Mouse (Mus musculus) embryonic facial prominence, embryonic 10.5 days (tissue): Measurements from ENCODE around the gene Mllt10. TPM values are rescaled to one million over a fixed set of nuclear protein-coding genes. Genes with fewer than 3 reads are reported as not detected.

ENCODE experiments used
- DNase-seq: peaks from one replicate; pipeline ENCODE4 v3.0.0-alpha.2; 2017; ENCODE audit warnings: low spot score
- H3K27ac ChIP-seq: fragments of 300-500 bp; sonication (generic); replicated peaks from 2 replicates; pipeline ENCODE4 v1.5.1; 2016; ENCODE audit warnings: mild to moderate bottlenecking
- H3K27me3 ChIP-seq: fragments of 300-500 bp; sonication (generic); replicated peaks from 2 replicates; pipeline ENCODE4 v1.6.1; 2016; ENCODE audit warnings: low read depth, mild to moderate bottlenecking; ENCODE audit not compliant: poor library complexity, severe bottlenecking
- H3K36me3 ChIP-seq: fragments of 300-500 bp; sonication (generic); replicated peaks from 2 replicates; pipeline ENCODE4 v1.6.1; 2016; ENCODE audit warnings: mild to moderate bottlenecking, moderate library complexity
- H3K4me1 ChIP-seq: fragments of 300-500 bp; sonication (generic); 2 replicates; pipeline ENCODE4 v1.6.1; 2016
- H3K4me3 ChIP-seq: fragments of 300-500 bp; sonication (generic); 2 replicates; pipeline ENCODE4 v1.5.1; 2016; ENCODE audit warnings: mild to moderate bottlenecking, moderate library complexity
- H3K9me3 ChIP-seq: fragments of 300-500 bp; sonication (generic); 2 replicates; pipeline ENCODE4 v1.6.1; 2016; ENCODE audit warnings: mild to moderate bottlenecking
- WGBS: fragments of 180-500 bp; shearing (Covaris S2); methylation state at CpG from one replicate; pipeline ENCODE4 v1.1.7; 2016; 5-methylcytosine and 5-hydroxymethylcytosine counted together
- polyA plus RNA-seq: library from polyadenylated mRNA; unstranded; fragments of >200 nt; fragmentation: Nextera tagmentation; extraction: Ambion mirVana; gene quantifications from 2 replicates; pipeline ENCODE4 v1.2.1, GENCODE M21; 2016

Gene Mllt10
- polyA plus RNA-seq, 1 experiment from 2014 or later, result 65.5 TPM

DNA sequence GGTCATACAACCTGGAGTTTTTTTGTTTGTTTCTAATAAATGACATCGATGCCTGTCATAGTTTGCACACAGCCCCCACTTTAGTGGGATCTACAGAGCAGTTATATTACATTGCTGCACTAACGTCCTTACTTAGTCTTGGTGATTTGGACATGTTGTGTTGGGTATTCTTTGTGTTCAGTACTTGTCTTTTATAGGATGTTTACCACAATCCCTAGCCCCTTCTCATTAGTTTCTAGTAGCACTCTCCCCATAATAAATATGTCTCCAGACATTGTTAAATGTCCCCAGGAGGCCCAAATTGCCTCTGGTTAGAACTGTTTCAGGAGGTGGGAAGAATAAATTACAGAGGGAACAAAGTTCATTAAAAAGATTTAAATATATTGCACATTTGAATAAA, 110.5 kb downstream of the Mllt10 start:
- Histone ChIP-seq H3K36me3 (peaks cover 48% of the 10 kb centered on the region), H3K27ac (no peak overlapping the region), H3K27me3 (no peaks in the 10 kb centered on the region), H3K9me3 (no peaks in the 10 kb centered on the region), H3K4me1 (no peaks in the 10 kb centered on the region), H3K4me3 (no peak overlapping the region)
- no peak for DNase-seq
- WGBS, result 91% methylated on average over 2 of the region's 2 CpGs

GRCm38 (mm10) chr2:18169174-18169948, 114.3 kb downstream of the Mllt10 start:
- H3K4me3 ChIP-seq, result no peak overlapping the region
- no peaks in the 10 kb centered on the region for H3K4me1 ChIP-seq
- no peak for DNase-seq
- no peaks in the 10 kb centered on the region for H3K27me3 ChIP-seq
- H3K9me3 ChIP-seq, result no peaks in the 10 kb centered on the region
- 85% methylated on average over 1 of the region's 1 CpGs for WGBS
- H3K27ac ChIP-seq, result no peak overlapping the region
- peaks cover 47% of the 10 kb centered on the region for H3K36me3 ChIP-seq

DNA sequence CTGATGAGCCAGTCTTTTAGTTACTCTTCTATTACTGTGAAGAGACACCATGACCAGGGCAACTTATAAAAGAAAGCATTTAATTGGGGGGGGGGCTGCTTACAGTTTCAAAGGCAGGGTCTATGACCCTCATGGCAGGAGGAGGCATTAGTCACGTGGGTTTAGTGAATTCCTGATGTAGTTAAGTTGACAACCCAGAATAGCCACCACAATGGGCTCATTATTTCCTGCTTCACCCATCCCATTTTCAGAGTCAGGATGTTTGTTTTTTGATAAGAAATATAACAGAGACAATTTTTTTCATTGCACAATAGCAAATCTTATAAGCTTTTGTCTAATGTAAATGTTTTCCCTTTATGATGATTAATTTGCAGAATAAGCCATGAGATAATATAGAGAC, 120.2 kb downstream of the Mllt10 start:
- no peaks in the 10 kb centered on the region for H3K9me3 ChIP-seq
- H3K4me1 ChIP-seq, result no peaks in the 10 kb centered on the region
- no peak overlapping the region for H3K4me3 ChIP-seq
- DNase-seq, result no peak
- no peaks in the 10 kb centered on the region for H3K27me3 ChIP-seq
- 49% methylated on average over 1 of the region's 1 CpGs for WGBS
- H3K36me3 ChIP-seq, result peaks cover 76% of the 10 kb centered on the region
- H3K27ac ChIP-seq, result no peak overlapping the region

- DNase-seq, result no peak
- Histone ChIP-seq H3K27me3 (no peaks in the 10 kb centered on the region), H3K36me3 (peaks cover 77% of the 10 kb centered on the region), H3K4me1 (no peaks in the 10 kb centered on the region), H3K4me3 (no peak overlapping the region), H3K27ac (no peak overlapping the region), H3K9me3 (no peaks in the 10 kb centered on the region)
- WGBS, result 91% methylated on average over 3 of the region's 3 CpGs
Observed at GRCm38 (mm10) chr2:18176235-18176634, 121.2 kb downstream of the Mllt10 start.

- H3K27me3 ChIP-seq, result no peaks in the 10 kb centered on the region
- no peaks in the 10 kb centered on the region for H3K4me1 ChIP-seq
- peaks cover 86% of the 10 kb centered on the region for H3K36me3 ChIP-seq
- WGBS, result 96% methylated on average over 5 of the region's 5 CpGs
- no peak for DNase-seq
- H3K9me3 ChIP-seq, result no peaks in the 10 kb centered on the region
- no peak overlapping the region for H3K4me3 ChIP-seq
- no peak overlapping the region for H3K27ac ChIP-seq
Observed at GRCm38 (mm10) chr2:18180323-18180722, 125.3 kb downstream of the Mllt10 start.

GRCm38 (mm10) chr2:18181631-18182030, 126.6 kb downstream of the Mllt10 start:
- Histone ChIP-seq H3K27me3 (no peaks in the 10 kb centered on the region), H3K27ac (no peak overlapping the region), H3K9me3 (no peaks in the 10 kb centered on the region), H3K4me3 (no peak overlapping the region), H3K36me3 (peaks cover 87% of the 10 kb centered on the region), H3K4me1 (no peaks in the 10 kb centered on the region)
- 94% methylated on average over 3 of the region's 3 CpGs for WGBS
- no peak for DNase-seq

DNA sequence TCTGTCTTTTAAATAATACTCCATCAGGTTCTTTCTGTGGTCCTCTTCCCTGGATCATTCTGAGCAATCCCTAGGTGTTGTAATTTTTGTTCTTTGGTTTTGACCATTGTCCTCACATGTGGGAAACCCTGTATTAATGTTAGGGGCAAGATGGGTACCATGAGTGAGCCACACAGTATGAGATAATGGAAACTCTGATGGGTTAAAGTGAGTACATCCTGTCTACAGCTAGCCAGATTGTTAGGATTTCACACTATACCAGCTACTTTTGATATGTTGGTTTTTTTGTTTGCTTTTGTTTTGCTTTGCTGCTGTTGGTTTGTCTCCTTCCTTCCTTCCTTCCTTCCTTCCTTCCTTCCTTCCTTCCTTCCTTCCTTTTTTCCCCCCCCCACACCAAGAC, 128.0 kb downstream of the Mllt10 start:
- Histone ChIP-seq H3K4me1 (no peaks in the 10 kb centered on the region), H3K36me3 (peaks cover 87% of the 10 kb centered on the region), H3K9me3 (no peaks in the 10 kb centered on the region), H3K27ac (no peak overlapping the region), H3K4me3 (no peak overlapping the region), H3K27me3 (no peaks in the 10 kb centered on the region)
- DNase-seq, result no peak

DNA sequence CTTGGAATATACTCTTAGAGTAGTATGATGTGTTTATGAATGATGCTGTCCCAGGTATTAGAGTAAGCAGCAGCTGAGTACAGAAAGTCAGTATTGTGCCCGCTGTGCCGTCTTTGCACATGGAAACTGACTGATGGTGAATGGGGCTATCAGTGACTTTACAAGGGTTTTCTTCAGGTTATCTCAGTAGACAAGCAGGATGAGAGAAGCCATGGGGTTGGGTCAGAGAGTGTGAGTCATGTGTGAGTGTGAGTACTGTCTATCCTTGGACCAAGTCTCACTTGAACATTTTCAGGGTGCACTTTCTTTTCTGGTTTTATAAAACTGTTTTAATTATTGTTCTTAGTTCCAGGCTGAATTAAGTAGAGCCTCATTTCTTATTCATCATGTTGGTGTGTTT, 133.3 kb downstream of the Mllt10 start:
- Histone ChIP-seq H3K4me3 (no peak overlapping the region), H3K36me3 (peaks cover 92% of the 10 kb centered on the region)
- 95% methylated on average over 2 of the region's 2 CpGs for WGBS

DNA sequence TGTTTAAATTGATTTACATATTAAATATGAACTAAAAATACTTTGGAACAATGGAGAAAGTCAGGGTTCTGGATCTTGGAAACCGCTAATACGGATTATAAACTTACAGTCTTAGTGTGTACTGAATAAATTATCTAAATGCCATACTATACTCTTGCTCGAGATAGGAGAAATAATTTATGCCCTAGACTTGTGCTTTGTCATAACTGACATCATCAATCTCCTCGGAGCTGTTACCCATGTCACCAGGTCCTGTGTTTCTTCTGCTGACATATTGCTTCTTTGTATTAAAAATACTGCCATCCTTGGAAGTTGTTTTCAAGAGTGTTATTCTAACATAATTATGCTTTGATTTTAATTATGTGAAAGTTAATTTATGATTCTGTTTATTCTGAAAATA, 140.2 kb downstream of the Mllt10 start:
- Histone ChIP-seq H3K4me3 (no peak overlapping the region), H3K36me3 (peaks cover 78% of the 10 kb centered on the region), H3K27me3 (no peaks in the 10 kb centered on the region), H3K27ac (no peak overlapping the region), H3K4me1 (0 out of 2 replicates have a peak, but pooled peaks cover 8% of the 10 kb centered on the region), H3K9me3 (no peaks in the 10 kb centered on the region)
- WGBS, result 92% methylated on average over 4 of the region's 4 CpGs
- no peak for DNase-seq

More for the DNA sequence above, 133.3 kb downstream of the Mllt10 start:
- no peak overlapping the region for H3K27ac ChIP-seq
- H3K27me3 ChIP-seq, result no peaks in the 10 kb centered on the region
- DNase-seq, result no peak
- no peaks in the 10 kb centered on the region for H3K4me1 ChIP-seq
- H3K9me3 ChIP-seq, result no peaks in the 10 kb centered on the region

DNA sequence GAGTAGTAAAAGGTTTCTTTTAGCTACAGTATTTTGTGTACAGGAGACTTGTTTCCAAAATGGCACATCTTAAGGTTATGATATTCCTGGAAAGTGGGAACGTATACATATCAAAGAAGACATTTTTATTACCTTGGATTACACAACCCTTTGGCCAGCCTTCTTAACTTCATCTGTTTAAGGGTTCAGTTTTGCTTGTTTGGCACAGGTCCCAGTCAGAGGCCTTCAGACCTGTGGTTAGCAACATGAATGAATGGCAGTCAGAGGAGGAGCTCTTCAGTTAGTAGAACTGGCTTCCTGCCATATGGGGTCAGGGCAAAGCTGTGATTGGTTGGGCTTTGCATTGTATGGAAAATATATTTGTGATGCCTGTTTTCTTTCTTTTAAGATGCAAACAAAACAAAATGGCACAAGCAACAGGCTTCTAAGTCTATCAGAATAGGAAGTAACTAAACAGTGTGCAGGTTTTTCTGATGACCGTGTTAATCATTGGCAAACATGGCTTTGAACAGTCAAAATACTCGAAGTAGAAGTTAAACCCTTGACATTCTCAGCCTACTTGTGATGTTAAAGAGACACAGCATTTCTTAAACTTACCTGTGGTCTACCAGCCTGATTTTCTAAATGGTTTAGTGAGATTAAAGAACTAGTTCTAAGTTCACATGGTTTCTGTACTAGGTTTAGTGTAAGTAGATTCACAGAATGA, 140.8 kb downstream of the Mllt10 start:
- no peaks in the 10 kb centered on the region for H3K9me3 ChIP-seq
- no peak overlapping the region for H3K27ac ChIP-seq
- DNase-seq, result no peak
- H3K36me3 ChIP-seq, result peaks cover 78% of the 10 kb centered on the region
- WGBS, result 92% methylated on average over 3 of the region's 3 CpGs
- 0 out of 2 replicates have a peak, but pooled peaks cover 8% of the 10 kb centered on the region for H3K4me1 ChIP-seq
- no peak overlapping the region for H3K4me3 ChIP-seq
- H3K27me3 ChIP-seq, result no peaks in the 10 kb centered on the region

- Histone ChIP-seq H3K4me3 (no peak overlapping the region), H3K4me1 (0 out of 2 replicates have a peak, but pooled peaks cover 6% of the 10 kb centered on the region), H3K27ac (no peak overlapping the region), H3K9me3 (no peaks in the 10 kb centered on the region), H3K36me3 (peaks cover 95% of the 10 kb centered on the region), H3K27me3 (no peaks in the 10 kb centered on the region)
- no peak for DNase-seq
- WGBS, result 94% methylated on average over 1 of the region's 1 CpGs
Observed at GRCm38 (mm10) chr2:18201820-18202462, 146.9 kb downstream of the Mllt10 start.

GRCm38 (mm10) chr2:18202923-18203322, 147.9 kb downstream of the Mllt10 start:
- Histone ChIP-seq H3K36me3 (peaks cover 96% of the 10 kb centered on the region), H3K4me1 (no peaks in the 10 kb centered on the region), H3K4me3 (no peak overlapping the region), H3K27ac (no peak overlapping the region), H3K27me3 (no peaks in the 10 kb centered on the region), H3K9me3 (no peaks in the 10 kb centered on the region)
- DNase-seq, result no peak
- 95% methylated on average over 4 of the region's 4 CpGs for WGBS
